In genomic region chr12:95394991-95395530, GRCm38 (mm10) we compare ENCODE assay signal across 12 mouse cellular contexts.
"Had no signal": no experiment of that assay in that cellular context is flagged by ENCODE, and none has a peak within 500 bp of the region (broad histone marks: within the 10 kb centered on the region; RNA-seq: fewer than 3 reads in every experiment).

No protein-coding gene starts in this region.

- ATAC-seq: liver, embryonic 12.5 days; midbrain, embryonic 16.5 days had no signal

- DNase-seq: kidney, postnatal 14 days; lung, embryonic 14.5 days; lung, postnatal 10 days; lung, postnatal 4 days; thymus, adult 2 months; thymus, postnatal 25 days had no signal

- H3K9me3 ChIP-seq: kidney, embryonic 15.5 days; limb, embryonic 15.5 days; liver, embryonic 12.5 days; midbrain, embryonic 10.5 days; stomach, embryonic 15.5 days had no signal

- H3K27ac ChIP-seq: kidney, embryonic 15.5 days; limb, embryonic 15.5 days; liver, embryonic 12.5 days; midbrain, embryonic 10.5 days; stomach, embryonic 15.5 days had no signal

- H3K4me2 ChIP-seq: kidney, embryonic 15.5 days; limb, embryonic 15.5 days; liver, embryonic 12.5 days; lung, embryonic 14.5 days; stomach, embryonic 15.5 days had no signal

- H3K4me3 ChIP-seq: kidney, embryonic 15.5 days; limb, embryonic 15.5 days; liver, embryonic 12.5 days; midbrain, embryonic 10.5 days; stomach, embryonic 15.5 days had no signal

- H3K27me3 ChIP-seq: kidney, embryonic 15.5 days; limb, embryonic 15.5 days; liver, embryonic 12.5 days; stomach, embryonic 15.5 days had no signal

- H3K4me1 ChIP-seq: kidney, embryonic 15.5 days; limb, embryonic 15.5 days; liver, embryonic 12.5 days; stomach, embryonic 15.5 days had no signal

- H3K9ac ChIP-seq: kidney, embryonic 15.5 days; limb, embryonic 15.5 days; liver, embryonic 12.5 days; lung, embryonic 14.5 days; stomach, embryonic 15.5 days had no signal

- H3K36me3 ChIP-seq: kidney, embryonic 15.5 days; limb, embryonic 15.5 days; liver, embryonic 12.5 days; midbrain, embryonic 10.5 days; stomach, embryonic 15.5 days had no signal
